Mouse (Mus musculus) midbrain, embryonic 13.5 days (tissue): ENCODE results near the gene Bcl2. TPM values are rescaled to one million over a fixed set of nuclear protein-coding genes. Genes with fewer than 3 reads are reported as not detected.
A peak's percentile ranks its signal among the peaks of the same experiment; 100 is the strongest.

Source experiments
- ATAC-seq: fragments of 200-750 bp; cut with Nextera tagmentation; 2 replicates; pipeline ENCODE4 v1.8.0; 2017; ENCODE audit warnings: mild to moderate bottlenecking, moderate TSS enrichment, moderate library complexity
- H3K27ac ChIP-seq: fragments of 300-500 bp; sonication (generic); 2 replicates; pipeline ENCODE4 v1.5.1; 2015; ENCODE audit warnings: inconsistent platforms, mild to moderate bottlenecking, moderate library complexity
- H3K27me3 ChIP-seq: fragments of 300-500 bp; sonication (generic); 2 replicates; pipeline ENCODE4 v1.6.1; 2015; ENCODE audit warnings: mild to moderate bottlenecking, inconsistent platforms
- H3K36me3 ChIP-seq: fragments of 300-500 bp; sonication (generic); 2 replicates; pipeline ENCODE4 v1.6.1; 2015; ENCODE audit warnings: mild to moderate bottlenecking, inconsistent platforms
- H3K4me1 ChIP-seq: fragments of 300-500 bp; sonication (generic); replicated peaks from 2 replicates; pipeline ENCODE4 v1.6.1; 2015; ENCODE audit warnings: inconsistent platforms
- H3K4me2 ChIP-seq: fragments of 300-500 bp; sonication (generic); replicated peaks from 2 replicates; pipeline ENCODE4 v1.6.1; 2015; ENCODE audit warnings: moderate library complexity, mild to moderate bottlenecking, inconsistent platforms
- H3K4me3 ChIP-seq: fragments of 300-500 bp; sonication (generic); replicated peaks from 2 replicates; pipeline ENCODE4 v1.5.1; 2015; ENCODE audit warnings: mild to moderate bottlenecking, inconsistent platforms
- H3K9ac ChIP-seq: fragments of 300-500 bp; sonication (generic); replicated peaks from 2 replicates; pipeline ENCODE4 v1.6.1; 2015; ENCODE audit warnings: mild to moderate bottlenecking, inconsistent platforms
- H3K9me3 ChIP-seq: fragments of 300-500 bp; sonication (generic); 2 replicates; pipeline ENCODE4 v1.6.1; 2016; ENCODE audit warnings: mild to moderate bottlenecking, inconsistent platforms
- WGBS: fragments of 180-500 bp; shearing (Covaris S2); methylation state at CpG from one replicate; pipeline ENCODE4 v1.1.7; 2015; 5-methylcytosine and 5-hydroxymethylcytosine counted together
- polyA plus RNA-seq: library from polyadenylated mRNA; unstranded; fragments of >200 nt; fragmentation: Nextera tagmentation; extraction: Ambion mirVana; gene quantifications from 2 replicates; pipeline ENCODE4 v1.2.1, GENCODE M21; 2015

The Bcl2 gene
- polyA plus RNA-seq, result 11.5 and 11.8 TPM in 2 replicates

GRCm38 (mm10) chr1:106713621-106714529, at the start of gene Bcl2:
Bcl2 (minus strand) TSS chr1:106714274.
- Histone ChIP-seq H3K4me3 (peak within 1 kb of the TSS; percentile 69), H3K9me3 (no peaks in the 10 kb centered on the region), H3K9ac (peak within 1 kb of the TSS; percentile 87), H3K4me2 (peak within 1 kb of the TSS; percentile 91), H3K27ac (peak within 1 kb of the TSS; percentile 91), H3K36me3 (no peaks in the 10 kb centered on the region), H3K4me1 (peaks cover 34% of the 10 kb centered on the region), H3K27me3 (peaks cover 10% of the 10 kb centered on the region; the same call in 1 of the 2 replicates)
- WGBS, result under 1% methylated on average over 76 of the region's 95 CpGs
- peak; percentile 82 for ATAC-seq

GRCm38 (mm10) chr1:106760750-106761149, 46.7 kb upstream of the Bcl2 start:
- H3K4me3 ChIP-seq, result no peak overlapping the region
- no peaks in the 10 kb centered on the region for H3K27me3 ChIP-seq
- no peak overlapping the region for H3K9ac ChIP-seq
- no peak for ATAC-seq
- no peak overlapping the region for H3K27ac ChIP-seq
- peaks cover 15% of the 10 kb centered on the region for H3K4me1 ChIP-seq
- H3K36me3 ChIP-seq, result peaks cover 11% of the 10 kb centered on the region
- H3K9me3 ChIP-seq, result no peaks in the 10 kb centered on the region
- no peak overlapping the region for H3K4me2 ChIP-seq
- WGBS, result 86% methylated on average over 3 of the region's 3 CpGs

- Histone ChIP-seq H3K4me2 (peak within 1 kb of the TSS; percentile 97), H3K4me1 (peaks cover 15% of the 10 kb centered on the region), H3K9ac (peak within 1 kb of the TSS; percentile 84), H3K27ac (peak within 1 kb of the TSS; percentile 87), H3K9me3 (no peaks in the 10 kb centered on the region), H3K27me3 (no peaks in the 10 kb centered on the region), H3K4me3 (peak within 1 kb of the TSS; percentile 78), H3K36me3 (peaks cover 12% of the 10 kb centered on the region)
- ATAC-seq, result peak; percentile 99
- 3% methylated on average over 49 of the region's 51 CpGs for WGBS
These were observed 45.7 kb upstream of the Bcl2 start, which contains the start of gene Kdsr for GRCm38 (mm10) chr1:106759572-106760435. Kdsr (minus strand) TSS chr1:106759727.

- 5% methylated on average over 34 of the region's 34 CpGs for WGBS
These were observed 44.9 kb upstream of the Bcl2 start for GRCm38 (mm10) chr1:106758734-106759571.

GRCm38 (mm10) chr1:106756633-106757032, 42.6 kb upstream of the Bcl2 start:
- Histone ChIP-seq H3K27ac (no peak overlapping the region), H3K4me3 (no peak overlapping the region), H3K27me3 (no peaks in the 10 kb centered on the region), H3K9me3 (no peaks in the 10 kb centered on the region), H3K4me2 (no peak overlapping the region), H3K36me3 (peaks cover 24% of the 10 kb centered on the region), H3K9ac (no peak overlapping the region), H3K4me1 (peaks cover 15% of the 10 kb centered on the region)
- WGBS, result 89% methylated on average over 4 of the region's 4 CpGs
- no peak for ATAC-seq

More at GRCm38 (mm10) chr1:106758734-106759571, 44.9 kb upstream of the Bcl2 start:
- H3K36me3 ChIP-seq, result peaks cover 10% of the 10 kb centered on the region; the same call in 1 of the 2 replicates
- H3K4me3 ChIP-seq, result peak overlapping the region; percentile 78
- peak overlapping the region; percentile 87 for H3K27ac ChIP-seq
- peak overlapping the region; percentile 84 for H3K9ac ChIP-seq
- H3K4me1 ChIP-seq, result peaks cover 15% of the 10 kb centered on the region
- H3K4me2 ChIP-seq, result peak overlapping the region; percentile 97
- no peaks in the 10 kb centered on the region for H3K27me3 ChIP-seq
- no peaks in the 10 kb centered on the region for H3K9me3 ChIP-seq
- peak; percentile 58 for ATAC-seq

- Histone ChIP-seq H3K27me3 (no peaks in the 10 kb centered on the region), H3K4me1 (no peaks in the 10 kb centered on the region), H3K27ac (no peak overlapping the region), H3K9me3 (no peaks in the 10 kb centered on the region), H3K36me3 (peaks cover 49% of the 10 kb centered on the region), H3K4me2 (no peak overlapping the region), H3K4me3 (no peak overlapping the region), H3K9ac (no peak overlapping the region)
- ATAC-seq, result no peak
- 99% methylated on average over 5 of the region's 5 CpGs for WGBS
These were observed 37.9 kb upstream of the Bcl2 start for GRCm38 (mm10) chr1:106752013-106752412.

GRCm38 (mm10) chr1:106750656-106751055, 36.6 kb upstream of the Bcl2 start:
- H3K27me3 ChIP-seq, result no peaks in the 10 kb centered on the region
- H3K27ac ChIP-seq, result no peak overlapping the region
- peaks cover 62% of the 10 kb centered on the region for H3K36me3 ChIP-seq
- H3K4me1 ChIP-seq, result no peaks in the 10 kb centered on the region
- no peak overlapping the region for H3K4me3 ChIP-seq
- no peak for ATAC-seq
- H3K9me3 ChIP-seq, result no peaks in the 10 kb centered on the region
- 89% methylated on average over 1 of the region's 1 CpGs for WGBS
- no peak overlapping the region for H3K9ac ChIP-seq
- H3K4me2 ChIP-seq, result no peak overlapping the region

- WGBS, result 90% methylated on average over 6 of the region's 6 CpGs
- ATAC-seq, result no peak
- Histone ChIP-seq H3K4me2 (no peak overlapping the region), H3K9me3 (no peaks in the 10 kb centered on the region), H3K36me3 (peaks cover 56% of the 10 kb centered on the region), H3K4me1 (no peaks in the 10 kb centered on the region), H3K27me3 (no peaks in the 10 kb centered on the region), H3K4me3 (no peak overlapping the region), H3K27ac (no peak overlapping the region), H3K9ac (no peak overlapping the region)
These were observed 34.7 kb upstream of the Bcl2 start for GRCm38 (mm10) chr1:106748555-106749315.

- no peak for ATAC-seq
- no peak overlapping the region for H3K27ac ChIP-seq
- H3K4me1 ChIP-seq, result no peaks in the 10 kb centered on the region
- no peaks in the 10 kb centered on the region for H3K9me3 ChIP-seq
- H3K36me3 ChIP-seq, result peaks cover 51% of the 10 kb centered on the region
- no peak overlapping the region for H3K9ac ChIP-seq
- H3K4me3 ChIP-seq, result no peak overlapping the region
- WGBS, result 87% methylated on average over 6 of the region's 6 CpGs
- H3K27me3 ChIP-seq, result no peaks in the 10 kb centered on the region
- no peak overlapping the region for H3K4me2 ChIP-seq
These were observed 28.9 kb upstream of the Bcl2 start for GRCm38 (mm10) chr1:106742980-106743379.

GRCm38 (mm10) chr1:106740735-106741134, 26.7 kb upstream of the Bcl2 start:
- H3K27ac ChIP-seq, result no peak overlapping the region
- no peak for ATAC-seq
- no peaks in the 10 kb centered on the region for H3K4me1 ChIP-seq
- no peak overlapping the region for H3K4me2 ChIP-seq
- H3K36me3 ChIP-seq, result peaks cover 39% of the 10 kb centered on the region
- no peak overlapping the region for H3K9ac ChIP-seq
- H3K9me3 ChIP-seq, result no peaks in the 10 kb centered on the region
- H3K27me3 ChIP-seq, result no peaks in the 10 kb centered on the region
- no peak overlapping the region for H3K4me3 ChIP-seq
- WGBS, result 95% methylated on average over 4 of the region's 4 CpGs

- peaks cover 38% of the 10 kb centered on the region for H3K36me3 ChIP-seq
- no peak overlapping the region for H3K4me2 ChIP-seq
- WGBS, result 88% methylated on average over 5 of the region's 5 CpGs
- no peak overlapping the region for H3K4me3 ChIP-seq
- H3K9ac ChIP-seq, result no peak overlapping the region
- H3K9me3 ChIP-seq, result no peaks in the 10 kb centered on the region
- H3K4me1 ChIP-seq, result no peaks in the 10 kb centered on the region
- no peak for ATAC-seq
- H3K27me3 ChIP-seq, result no peaks in the 10 kb centered on the region
- H3K27ac ChIP-seq, result no peak overlapping the region
These were observed 25.7 kb upstream of the Bcl2 start for GRCm38 (mm10) chr1:106739810-106740209.
